Mouse (Mus musculus): ENCODE data around the gene Mtg2. TPM values are rescaled to one million over a fixed set of nuclear protein-coding genes. Genes with fewer than 3 reads are reported as not detected.
A peak's percentile ranks its signal among the peaks of the same experiment; 100 is the strongest.

Gene Mtg2
- polyA plus RNA-seq, 1 experiment from 2014 or later, result 26.4 TPM

DNA sequence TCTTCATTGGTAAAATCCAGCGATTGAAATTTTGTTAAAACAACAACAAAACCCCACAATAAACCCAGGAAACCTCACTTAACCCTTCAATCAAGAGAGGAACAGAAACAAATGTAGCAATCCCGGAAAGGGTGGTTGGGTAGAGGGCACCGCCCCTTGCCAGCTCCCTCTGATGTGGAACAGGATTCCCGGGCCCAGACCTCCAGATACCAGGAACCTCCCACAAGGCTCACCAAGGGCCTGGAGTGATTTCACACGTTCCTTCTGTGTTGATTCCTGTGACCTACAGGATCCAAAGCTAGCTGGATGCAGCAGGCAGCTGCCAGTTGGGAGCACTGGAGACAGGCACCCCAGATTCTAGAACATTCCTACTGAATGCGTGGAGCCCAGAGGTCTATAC is 30.0 kb upstream of the Mtg2 start:
- Histone ChIP-seq H3K4me1 (peaks cover 28% of the 10 kb centered on the region), H3K4me2 (peak overlapping the region; percentile 86), H3K9me3 (no peaks in the 10 kb centered on the region), H3K36me3 (peaks cover 36% of the 10 kb centered on the region), H3K9ac (0 out of 2 replicates have a peak overlapping the region, but pooled peaks have one; percentile 4), H3K4me3 (peak overlapping the region; percentile 88; the same call in 1 of the 2 replicates), H3K27me3 (no peaks in the 10 kb centered on the region), H3K27ac (no peak overlapping the region)
- ATAC-seq (ENCODE audit: borderline replicate concordance, extremely low read depth, low FRiP score, low TSS enrichment), result no peak
- WGBS, result 44% methylated on average over 6 of the region's 6 CpGs

DNA sequence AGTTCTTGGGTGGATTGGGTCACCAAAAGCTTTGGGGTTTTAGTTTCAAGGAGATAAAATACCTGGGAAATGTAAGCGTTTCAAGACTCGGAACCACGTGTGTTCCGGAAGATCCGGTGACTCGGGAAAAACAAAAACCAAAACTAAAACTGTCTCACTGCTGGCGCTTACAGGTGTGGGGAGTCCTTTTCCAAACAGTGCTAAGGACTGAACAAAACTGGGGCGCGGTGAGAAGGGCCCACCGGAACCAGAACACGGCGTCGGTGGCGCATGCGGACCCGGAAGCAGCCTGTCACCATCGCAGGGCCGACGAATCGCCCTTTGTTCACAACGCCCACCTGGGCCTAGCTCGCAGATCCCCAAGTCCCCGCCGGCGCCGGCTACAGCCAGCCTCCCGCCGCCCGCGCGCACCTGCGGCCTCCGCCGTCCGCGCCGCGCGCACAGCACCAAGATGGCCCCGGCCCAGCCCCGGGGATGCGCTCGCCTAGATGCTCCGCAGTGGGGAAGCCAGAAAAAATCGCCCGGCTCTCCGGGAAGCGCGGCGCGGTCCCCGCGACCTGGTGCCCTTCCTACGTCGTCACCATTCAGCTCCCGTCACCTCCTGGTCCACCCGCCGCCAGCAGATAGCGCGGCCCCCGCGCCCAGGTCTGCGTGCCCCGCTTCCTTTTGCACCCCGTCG is 28.7 kb upstream of the Mtg2 start:
- WGBS, result under 1% methylated on average over 66 of the region's 66 CpGs
- Histone ChIP-seq H3K9ac (peak overlapping the region; percentile 82), H3K4me2 (peak overlapping the region; percentile 86), H3K27me3 (no peaks in the 10 kb centered on the region), H3K4me3 (peak overlapping the region; percentile 88), H3K27ac (peak overlapping the region; percentile 82), H3K9me3 (no peaks in the 10 kb centered on the region), H3K36me3 (peaks cover 22% of the 10 kb centered on the region), H3K4me1 (peaks cover 28% of the 10 kb centered on the region)
- peak; percentile 32; the same call in 1 of the 2 replicates for ATAC-seq (ENCODE audit: borderline replicate concordance, extremely low read depth, low FRiP score, low TSS enrichment)

DNA sequence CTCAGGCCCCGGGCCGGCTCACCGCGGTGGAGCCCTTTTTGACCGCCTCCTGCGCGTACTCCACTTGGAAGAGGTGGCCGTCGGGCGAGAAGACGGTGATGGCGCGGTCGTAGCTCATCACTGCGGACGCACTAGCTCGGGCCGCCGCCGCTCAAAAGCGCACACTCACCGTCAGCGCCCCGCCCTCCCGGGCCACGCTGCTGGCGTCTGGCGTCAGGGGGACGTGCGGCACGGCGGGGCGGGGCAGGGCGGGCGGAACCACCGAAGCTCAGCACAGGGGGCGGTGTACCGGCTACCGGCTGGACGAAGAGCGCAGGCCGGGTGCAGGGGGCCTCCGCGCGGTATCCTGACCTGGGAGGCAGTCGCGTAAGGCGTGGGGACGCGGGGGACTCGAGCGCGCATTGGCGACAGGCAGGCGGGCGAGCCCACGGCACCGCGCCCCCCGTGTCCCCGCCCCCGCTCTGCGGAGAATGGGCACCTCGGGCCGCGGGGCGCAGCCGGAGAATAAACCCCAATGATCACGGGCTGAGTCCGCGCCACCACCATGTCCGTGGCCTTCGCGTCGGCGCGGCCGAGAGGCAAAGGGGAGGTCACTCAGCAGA is 28.0 kb upstream of the Mtg2 start, which contains the start of the genes Psma7 and Ss18l1:
Gene Psma7 (minus strand): TSS at position 178 of the 602 bp plus-strand sequence.
Gene Ss18l1 (plus strand): TSS at position 254 of the 602 bp plus-strand sequence.
- Histone ChIP-seq H3K4me3 (peak within 1 kb of the TSS; percentile 88), H3K27me3 (no peaks in the 10 kb centered on the region), H3K27ac (peak within 1 kb of the TSS; percentile 88), H3K4me1 (peaks cover 28% of the 10 kb centered on the region), H3K9ac (peak within 1 kb of the TSS; percentile 82), H3K36me3 (peaks cover 16% of the 10 kb centered on the region), H3K9me3 (no peaks in the 10 kb centered on the region), H3K4me2 (peak within 1 kb of the TSS; percentile 86)
- under 1% methylated on average over 78 of the region's 78 CpGs for WGBS
- ATAC-seq (ENCODE audit: borderline replicate concordance, extremely low read depth, low FRiP score, low TSS enrichment), result peak; percentile 96

- no peaks in the 10 kb centered on the region for H3K27me3 ChIP-seq
- peak; percentile 56; the same call in 1 of the 2 replicates for ATAC-seq (ENCODE audit: borderline replicate concordance, extremely low read depth, low FRiP score, low TSS enrichment)
- no peaks in the 10 kb centered on the region for H3K9me3 ChIP-seq
- under 1% methylated on average over 66 of the region's 66 CpGs for WGBS
- H3K4me3 ChIP-seq, result peak overlapping the region; percentile 88
- peak overlapping the region; percentile 88 for H3K27ac ChIP-seq
- peaks cover 28% of the 10 kb centered on the region for H3K4me1 ChIP-seq
- H3K4me2 ChIP-seq, result peak overlapping the region; percentile 86
- H3K36me3 ChIP-seq, result peaks cover 11% of the 10 kb centered on the region
- H3K9ac ChIP-seq, result peak overlapping the region; percentile 82
These were observed 27.4 kb upstream of the Mtg2 start for GRCm38 (mm10) chr2:180042858-180043515.

DNA sequence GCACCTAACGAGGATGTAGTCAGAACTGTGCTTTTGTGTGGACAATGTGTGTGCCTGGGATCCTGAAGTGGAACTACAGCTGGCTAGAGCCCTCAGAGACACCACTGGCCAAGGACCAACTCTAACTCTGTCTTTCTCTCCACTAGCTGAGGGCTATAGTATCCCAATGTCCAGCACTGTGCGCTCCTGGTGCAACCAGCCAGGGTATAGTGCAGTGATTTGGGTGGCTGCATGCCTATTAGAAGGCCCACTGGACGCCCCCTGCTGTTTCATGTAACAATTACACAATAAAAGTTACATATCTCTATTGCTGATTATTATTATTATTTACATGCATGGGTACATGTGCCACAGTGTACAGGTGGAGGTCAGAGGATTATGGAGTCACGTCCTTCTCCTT is 25.1 kb upstream of the Mtg2 start:
- Histone ChIP-seq H3K27me3 (no peaks in the 10 kb centered on the region), H3K4me1 (peaks cover 25% of the 10 kb centered on the region), H3K27ac (no peak overlapping the region), H3K4me3 (no peak overlapping the region), H3K4me2 (no peak overlapping the region), H3K9me3 (no peaks in the 10 kb centered on the region), H3K36me3 (no peaks in the 10 kb centered on the region), H3K9ac (no peak overlapping the region)
- ATAC-seq (ENCODE audit: borderline replicate concordance, extremely low read depth, low FRiP score, low TSS enrichment), result no peak
- WGBS, result 43% methylated on average over 4 of the region's 4 CpGs

- Histone ChIP-seq H3K4me1 (peaks cover 13% of the 10 kb centered on the region), H3K27me3 (no peaks in the 10 kb centered on the region), H3K36me3 (no peaks in the 10 kb centered on the region), H3K9ac (no peak overlapping the region), H3K4me3 (no peak overlapping the region), H3K27ac (no peak overlapping the region), H3K4me2 (no peak overlapping the region), H3K9me3 (no peaks in the 10 kb centered on the region)
- ATAC-seq (ENCODE audit: borderline replicate concordance, extremely low read depth, low FRiP score, low TSS enrichment), result no peak
- WGBS, result 55% methylated on average over 3 of the region's 3 CpGs
These were observed 22.8 kb upstream of the Mtg2 start for GRCm38 (mm10) chr2:180047580-180047979.

- WGBS, result 89% methylated on average over 18 of the region's 18 CpGs
- peaks cover 13% of the 10 kb centered on the region for H3K4me1 ChIP-seq
- no peaks in the 10 kb centered on the region; the same call in 1 of the 2 replicates for H3K36me3 ChIP-seq
- no peak for ATAC-seq (ENCODE audit: borderline replicate concordance, extremely low read depth, low FRiP score, low TSS enrichment)
- no peak overlapping the region for H3K27ac ChIP-seq
- no peak overlapping the region for H3K4me3 ChIP-seq
- H3K27me3 ChIP-seq, result no peaks in the 10 kb centered on the region
- H3K9ac ChIP-seq, result no peak overlapping the region
- H3K9me3 ChIP-seq, result no peaks in the 10 kb centered on the region
- no peak overlapping the region for H3K4me2 ChIP-seq
These were observed 22.3 kb upstream of the Mtg2 start for GRCm38 (mm10) chr2:180047980-180048635.

- 28% methylated on average over 5 of the region's 5 CpGs for WGBS
- Histone ChIP-seq H3K27me3 (no peaks in the 10 kb centered on the region), H3K27ac (no peak overlapping the region), H3K4me3 (no peak overlapping the region), H3K36me3 (peaks cover 11% of the 10 kb centered on the region), H3K9me3 (no peaks in the 10 kb centered on the region), H3K4me1 (no peaks in the 10 kb centered on the region), H3K4me2 (no peak overlapping the region), H3K9ac (no peak overlapping the region)
- peak; percentile 20; the same call in 1 of the 2 replicates for ATAC-seq (ENCODE audit: borderline replicate concordance, extremely low read depth, low FRiP score, low TSS enrichment)
These were observed 19.4 kb upstream of the Mtg2 start for GRCm38 (mm10) chr2:180050986-180051385.

GRCm38 (mm10) chr2:180051986-180052733 is 18.2 kb upstream of the Mtg2 start:
- WGBS, result 90% methylated on average over 14 of the region's 14 CpGs
- H3K36me3 ChIP-seq, result peaks cover 19% of the 10 kb centered on the region
- no peaks in the 10 kb centered on the region for H3K9me3 ChIP-seq
- H3K9ac ChIP-seq, result no peak overlapping the region
- H3K27ac ChIP-seq, result no peak overlapping the region
- no peak for ATAC-seq (ENCODE audit: borderline replicate concordance, extremely low read depth, low FRiP score, low TSS enrichment)
- H3K4me2 ChIP-seq, result no peak overlapping the region
- no peaks in the 10 kb centered on the region for H3K4me1 ChIP-seq
- no peak overlapping the region for H3K4me3 ChIP-seq
- no peaks in the 10 kb centered on the region for H3K27me3 ChIP-seq

DNA sequence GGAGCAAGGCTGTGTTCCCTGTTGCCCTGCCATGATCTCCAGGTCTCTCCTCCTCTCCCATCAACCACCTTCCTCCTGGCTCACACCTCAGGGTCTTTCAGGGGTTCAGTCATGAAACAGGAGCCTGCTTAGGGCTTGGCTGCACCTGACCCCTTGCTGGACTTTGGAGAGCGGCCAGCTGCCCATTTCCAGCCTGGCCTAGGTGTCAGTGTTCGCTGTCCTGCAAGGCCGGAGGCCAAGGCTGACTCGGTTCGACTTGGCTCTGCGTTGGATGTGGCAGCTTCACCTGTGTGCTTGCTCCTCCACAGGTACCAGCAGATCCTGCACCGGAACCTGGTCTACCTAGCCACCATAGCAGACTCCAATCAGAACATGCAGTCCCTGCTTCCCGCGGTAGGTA is 17.4 kb upstream of the Mtg2 start:
- peaks cover 26% of the 10 kb centered on the region for H3K36me3 ChIP-seq
- no peak overlapping the region for H3K9ac ChIP-seq
- H3K9me3 ChIP-seq, result no peaks in the 10 kb centered on the region
- no peak overlapping the region for H3K27ac ChIP-seq
- no peaks in the 10 kb centered on the region for H3K27me3 ChIP-seq
- H3K4me1 ChIP-seq, result no peaks in the 10 kb centered on the region
- no peak overlapping the region for H3K4me2 ChIP-seq
- WGBS, result 95% methylated on average over 9 of the region's 9 CpGs
- ATAC-seq (ENCODE audit: borderline replicate concordance, extremely low read depth, low FRiP score, low TSS enrichment), result no peak
- H3K4me3 ChIP-seq, result no peak overlapping the region

Measured in lung, embryonic 15.5 days (tissue).